Mouse (Mus musculus) retina, postnatal 7 days (tissue): ENCODE results near the gene Lig4.

Experiments used
- DNase-seq: peaks from one replicate; pipeline ENCODE4 v3.0.0-alpha.2; 2012; ENCODE audit warnings: low read depth, low spot score

The Lig4 gene

DNA sequence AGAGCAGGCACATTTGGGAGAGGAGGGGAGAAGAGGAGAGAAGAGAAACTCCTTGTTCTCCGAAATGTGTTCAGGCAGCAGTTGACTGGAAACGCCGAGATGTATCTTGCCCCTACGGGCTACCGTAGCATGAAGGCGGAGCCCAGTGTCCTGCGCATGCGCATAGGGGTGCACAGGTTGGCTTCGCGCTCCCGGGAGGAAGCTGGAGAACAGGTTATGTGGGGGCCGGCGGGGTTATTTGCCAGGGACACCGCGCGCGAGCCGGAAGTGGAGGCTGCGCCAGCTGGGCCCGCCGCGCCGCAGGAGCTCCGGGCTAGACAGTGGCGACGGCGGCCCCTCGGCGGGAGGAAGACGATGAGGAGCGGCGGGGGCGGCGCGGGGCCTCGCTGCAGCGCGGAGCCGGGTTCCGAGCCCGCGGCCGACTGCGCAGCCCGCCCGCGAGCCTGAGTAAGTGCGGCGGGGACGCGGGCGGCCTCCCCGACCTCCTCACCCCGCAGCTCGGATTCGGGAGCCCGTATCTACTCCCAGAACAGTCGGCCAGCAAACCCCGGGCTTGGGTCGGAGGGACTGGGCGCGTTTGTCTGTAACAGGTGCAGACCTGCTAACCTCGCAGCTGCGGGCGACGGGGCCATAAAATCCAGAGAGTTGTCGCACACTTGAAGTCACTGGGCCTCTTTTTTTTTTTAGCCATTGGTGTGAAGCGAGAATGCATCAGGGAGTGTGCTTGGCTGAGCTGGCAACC, at the start of gene Lig4, which contains the start of gene Abhd13:
Gene Lig4 (minus strand): TSS at position 114 of the 742 bp plus-strand sequence.
Gene Abhd13 (plus strand): TSS at position 135 of the 742 bp plus-strand sequence.
- DNase-seq: peak; percentile 97

DNA sequence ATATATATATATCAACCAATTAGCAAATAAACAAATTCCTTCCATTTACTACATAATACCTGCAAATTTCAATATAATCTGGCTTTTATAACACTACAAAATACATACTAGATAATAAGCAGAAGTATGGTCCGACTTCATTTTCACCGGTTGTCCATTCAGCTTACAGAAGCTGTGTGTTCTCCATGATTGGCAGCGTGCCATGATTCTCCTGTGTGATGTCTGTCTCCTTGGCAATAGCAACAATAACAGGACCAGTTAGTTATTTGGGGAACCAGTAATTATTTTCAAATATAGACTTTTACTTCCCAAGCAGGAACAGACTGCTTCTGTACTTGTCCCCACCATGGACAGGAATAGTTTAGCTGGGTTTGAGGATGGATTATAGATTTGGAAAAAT, 39.7 kb upstream of the Lig4 start:
- DNase-seq: no peak

DNA sequence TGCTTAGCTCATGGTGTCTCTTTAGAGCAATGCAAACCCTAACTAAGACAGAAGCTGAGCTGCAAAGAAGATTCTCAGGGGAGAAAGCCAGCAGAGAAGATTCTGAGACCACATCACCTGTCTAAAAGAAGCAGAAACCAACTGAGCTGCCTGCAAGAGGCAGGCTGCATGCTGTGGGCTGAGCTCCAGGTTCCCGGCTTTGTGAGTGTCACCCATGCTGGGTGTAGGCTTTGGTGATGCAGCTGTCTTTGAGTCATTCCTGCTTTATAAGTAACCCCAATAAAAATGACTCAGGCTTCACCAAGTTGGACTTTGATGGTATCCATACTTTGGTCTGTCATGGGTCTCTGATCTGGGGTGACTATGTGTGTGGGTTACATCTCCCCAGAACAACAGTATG, 38.8 kb upstream of the Lig4 start:
- no peak for DNase-seq

GRCm38 (mm10) chr8:10007660-10008028, 30.2 kb upstream of the Lig4 start:
- no peak for DNase-seq

- DNase-seq: no peak
Measured at GRCm38 (mm10) chr8:10006986-10007659, 29.6 kb upstream of the Lig4 start.

DNA sequence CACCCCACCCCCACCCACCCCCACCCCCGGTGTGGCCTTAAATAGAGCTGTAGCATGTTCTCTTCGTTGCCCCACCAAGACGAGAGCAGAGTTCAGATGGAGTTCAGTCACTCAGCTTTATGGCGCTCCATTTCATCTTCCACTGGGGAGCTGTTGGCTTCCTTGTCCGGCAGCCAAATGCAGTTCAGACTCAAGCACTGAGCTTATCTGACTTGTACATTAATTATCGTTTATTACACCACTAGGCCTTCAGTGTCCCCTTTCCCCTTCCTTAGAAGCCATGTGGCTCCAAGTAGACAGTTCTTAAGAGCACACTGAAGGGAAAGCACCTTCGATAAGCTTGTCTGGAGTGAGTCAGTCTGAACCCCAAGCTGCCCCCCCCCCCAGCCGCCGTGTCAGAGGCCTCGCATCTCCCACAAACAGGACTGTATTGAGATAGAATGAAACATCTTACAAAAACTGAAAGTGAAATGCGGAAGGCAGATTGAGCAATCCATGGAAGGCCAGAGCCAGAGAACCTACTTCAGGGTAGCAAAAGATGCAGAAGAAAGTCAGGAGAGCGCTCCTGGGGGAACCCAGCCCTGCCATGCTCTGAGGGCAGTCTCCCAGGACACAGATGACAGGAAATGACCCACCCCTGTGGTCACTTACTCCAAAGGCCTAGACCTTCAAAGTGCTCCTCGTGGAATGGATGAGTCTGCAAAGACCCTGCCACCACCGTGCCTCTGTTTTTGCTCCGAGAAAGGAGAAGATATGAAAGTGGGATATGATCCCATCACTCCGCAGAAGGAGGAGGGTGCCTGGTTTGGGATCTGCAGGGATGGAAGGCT, 28.9 kb upstream of the Lig4 start, which contains the start of gene Tnfsf13b:
Gene Tnfsf13b (plus strand): TSS at position 312 of the 830 bp plus-strand sequence.
- no peak for DNase-seq

DNA sequence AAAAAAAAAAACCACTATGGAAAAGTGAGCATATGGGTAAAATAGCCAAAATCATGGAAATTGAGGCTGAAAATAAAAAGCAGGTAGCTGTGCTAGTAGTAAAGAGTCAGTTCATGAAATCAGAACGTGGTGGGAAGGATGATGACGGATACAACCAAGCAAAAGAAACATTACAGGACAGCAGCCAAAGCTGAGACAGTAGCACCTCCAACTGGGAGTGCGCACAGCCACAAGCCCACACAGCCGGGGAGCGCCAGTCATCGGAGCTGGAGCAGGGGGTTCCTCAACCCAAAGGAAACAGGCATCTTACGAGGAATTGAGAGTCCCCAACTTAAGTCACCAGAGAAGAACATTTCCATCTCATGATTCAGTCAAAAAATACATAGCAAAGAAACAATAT, 26.6 kb upstream of the Lig4 start:
- DNase-seq: no peak

- DNase-seq: no peak
Measured at GRCm38 (mm10) chr8:9980188-9980587, 2.7 kb upstream of the Lig4 start.

- no peak for DNase-seq
Measured at GRCm38 (mm10) chr8:9979746-9980145, 2.3 kb upstream of the Lig4 start.

GRCm38 (mm10) chr8:9978475-9979230, 1.2 kb upstream of the Lig4 start:
- DNase-seq: no peak

- DNase-seq: no peak
Measured at GRCm38 (mm10) chr8:9977016-9977415, 470 bp downstream of the Lig4 start.

GRCm38 (mm10) chr8:9975898-9976611, 1.4 kb downstream of the Lig4 start:
- DNase-seq: peak; percentile 96

DNA sequence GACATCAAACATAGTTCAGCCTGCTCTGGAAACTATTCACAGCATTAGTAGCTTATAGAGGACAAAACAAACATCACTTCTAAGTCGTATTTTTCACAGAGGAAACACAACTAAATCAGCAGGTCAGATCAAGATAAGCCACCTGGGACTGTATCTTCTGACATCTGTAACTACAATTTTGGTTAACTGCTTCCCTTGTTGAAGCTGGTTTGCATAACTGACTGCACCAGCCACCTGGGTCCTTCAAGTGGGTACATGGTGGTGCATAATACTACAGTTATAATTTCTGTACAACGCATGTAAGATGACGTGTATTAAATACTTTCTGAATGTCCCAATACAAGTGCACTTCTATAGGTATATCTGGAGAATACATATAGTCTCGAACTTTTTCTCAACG, 2.2 kb downstream of the Lig4 start:
- DNase-seq: no peak

- DNase-seq: no peak
Measured at GRCm38 (mm10) chr8:9971866-9972265, 5.6 kb downstream of the Lig4 start.

DNA sequence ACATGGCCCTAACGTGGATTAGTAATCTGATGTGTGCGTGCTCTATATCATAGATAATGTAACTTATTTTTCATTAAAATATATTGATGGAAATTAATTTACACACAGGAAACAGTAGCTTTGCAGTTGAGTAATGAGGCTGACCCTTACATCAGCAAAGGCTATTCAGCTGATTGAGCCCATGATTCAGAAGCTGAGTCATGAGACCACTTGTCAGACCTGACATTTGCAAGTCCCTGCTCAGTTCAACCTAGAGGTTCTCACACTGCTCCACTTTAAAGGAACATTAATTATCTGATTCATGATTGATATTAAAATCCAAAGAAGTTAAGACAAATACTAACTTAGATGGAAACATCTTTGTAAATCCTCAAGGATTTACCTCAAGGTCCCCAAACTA, 17.6 kb downstream of the Lig4 start:
- no peak for DNase-seq

- no peak for DNase-seq
Measured at GRCm38 (mm10) chr8:9958338-9958737, 19.1 kb downstream of the Lig4 start.

- DNase-seq: no peak
Measured at GRCm38 (mm10) chr8:9949134-9949890, 28.2 kb downstream of the Lig4 start.

DNA sequence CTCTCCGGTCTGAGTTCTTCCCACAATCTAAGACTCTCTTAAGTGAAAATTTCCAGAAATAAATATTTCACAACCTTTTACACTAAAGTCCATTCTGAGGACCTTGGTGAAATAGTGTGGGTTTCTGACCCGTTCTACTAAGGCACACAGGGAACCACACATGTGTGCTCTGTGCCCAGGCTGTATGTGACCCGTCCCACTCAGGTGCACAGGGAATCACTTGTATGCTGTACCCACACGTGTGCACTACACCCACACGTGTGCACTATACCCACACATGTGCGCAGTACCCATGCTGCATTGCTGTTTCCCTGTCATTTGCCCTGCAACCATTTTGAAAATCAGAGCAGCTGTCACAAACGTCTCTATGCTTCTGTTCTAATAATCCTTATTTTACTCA, 41.9 kb downstream of the Lig4 start:
- DNase-seq: no peak

DNA sequence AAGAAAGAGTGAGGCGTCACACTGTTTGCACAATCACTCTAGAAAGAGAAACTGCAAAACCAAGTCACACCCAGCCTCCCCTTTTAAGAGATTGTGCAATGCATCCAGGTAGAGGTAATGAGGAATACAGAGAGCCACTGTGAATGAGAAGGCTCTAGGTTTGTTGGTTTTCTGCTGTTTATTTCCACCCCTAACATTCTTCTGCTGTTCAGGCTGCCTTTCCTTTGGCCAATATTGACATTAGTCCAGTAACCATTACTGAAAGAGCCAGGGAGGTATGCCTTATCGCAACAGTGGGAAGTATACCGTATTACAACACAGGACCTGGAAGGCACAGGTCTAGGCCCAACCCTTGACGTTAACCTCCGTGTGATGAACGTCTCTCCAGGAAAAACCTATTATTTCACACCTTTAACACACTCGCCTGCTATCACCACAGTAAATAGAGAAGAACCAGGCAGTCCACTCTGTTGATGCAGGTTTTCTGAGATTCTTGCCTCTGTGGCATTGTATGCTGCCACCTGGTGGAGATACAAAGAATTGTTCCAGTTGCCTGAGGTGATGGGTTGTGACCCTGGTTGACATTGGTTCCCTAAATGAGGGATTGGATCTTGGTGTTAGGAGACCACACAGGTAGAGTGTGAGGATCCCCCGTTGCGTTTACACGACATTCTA, 42.5 kb downstream of the Lig4 start:
- DNase-seq: peak; percentile 21

DNA sequence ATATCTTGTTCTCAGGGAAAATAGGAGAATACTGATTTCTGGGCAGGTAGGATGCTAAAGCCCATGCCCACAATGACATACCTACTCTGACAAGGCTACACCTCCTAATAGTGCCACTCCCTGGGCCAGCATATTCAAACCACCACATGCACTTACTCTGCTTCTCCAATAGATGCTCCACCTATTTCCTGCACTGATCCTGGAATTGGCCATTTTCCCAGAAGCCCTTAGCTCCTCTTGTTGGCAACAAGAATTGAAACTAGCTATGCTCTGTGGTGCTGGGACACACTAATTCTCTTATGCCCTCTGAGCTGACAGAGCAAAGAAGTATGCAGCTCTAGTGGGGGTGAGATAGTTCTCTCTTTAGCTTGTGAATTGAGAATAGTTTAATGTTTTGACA, 44.8 kb downstream of the Lig4 start:
- DNase-seq: no peak
